Mouse (Mus musculus): ENCODE results near the gene Psmd11. TPM values are rescaled to one million over a fixed set of nuclear protein-coding genes. Genes with fewer than 3 reads are reported as not detected.

Gene Psmd11
- 84.9 TPM for total RNA-seq (2023)

GRCm38 (mm10) chr11:80428381-80429008 lies at the start of gene Psmd11:
TSS of gene Psmd11 (plus strand) at chr11:80428615.

GRCm38 (mm10) chr11:80383019-80383625 lies 45.3 kb upstream of the Psmd11 start, which contains the start of gene Zfp207:
TSS of gene Zfp207 (plus strand) at chr11:80383279.

DNA sequence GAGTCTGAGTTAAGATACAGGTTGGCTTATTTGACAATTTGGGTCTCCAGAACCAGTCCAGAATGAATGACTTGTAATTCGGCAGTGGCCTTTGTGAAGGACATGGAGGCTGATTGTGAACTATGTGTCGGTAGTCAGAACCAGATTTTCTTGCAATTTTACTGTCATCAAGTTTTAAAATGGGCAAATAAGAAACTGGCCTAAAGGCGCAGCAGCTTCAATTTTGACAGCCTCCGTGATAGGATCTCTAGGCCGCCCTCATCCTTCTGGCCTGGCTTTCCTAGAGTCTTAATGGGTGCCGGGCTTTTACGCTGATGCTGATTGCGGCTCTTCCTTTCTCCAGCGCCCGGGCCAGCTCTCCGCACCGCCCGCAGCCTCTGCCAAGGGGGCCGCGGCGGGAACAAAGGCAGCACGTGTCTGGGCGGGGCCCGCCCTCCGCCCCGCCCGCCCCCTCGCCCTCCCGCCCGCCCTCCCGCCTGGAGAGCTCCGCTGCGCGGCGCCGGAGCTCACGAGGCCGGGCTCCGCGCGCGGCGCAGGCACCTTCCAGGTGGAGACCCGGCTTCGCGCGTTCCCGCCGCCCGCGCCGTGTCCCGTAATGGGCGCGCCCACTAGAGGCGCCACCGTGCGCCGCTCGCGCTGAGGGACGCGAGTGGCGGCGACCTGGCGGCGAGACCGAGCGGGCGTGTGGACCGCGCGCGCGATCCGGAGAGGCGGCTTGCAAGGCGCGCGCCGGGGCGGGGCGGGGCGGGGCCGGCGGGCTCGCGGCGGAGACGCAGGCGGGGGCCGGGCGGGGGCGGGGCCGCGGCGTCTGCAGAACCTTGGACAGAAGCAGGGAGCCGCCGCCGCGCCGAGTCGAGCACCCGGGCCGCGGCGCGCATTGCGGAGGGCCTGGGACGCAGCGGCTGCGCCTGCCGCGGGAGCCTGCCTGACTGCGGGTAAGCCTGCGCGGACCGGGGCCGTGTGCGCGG lies 48.1 kb downstream of the Psmd11 start, which contains the start of gene Cdk5r1:
Gene Cdk5r1 (plus strand): TSS at position 802 of the 968 bp plus-strand sequence.

Other genes starting within 250 kb of the Psmd11 start
- gene Rnf135, start 244.8 kb upstream of the Psmd11 start, total RNA-seq (2023), result 3.3 TPM
- 47.3 TPM for gene Rhot1, start 219.6 kb upstream of the Psmd11 start, total RNA-seq (2023)
- gene Rhbdl3, start 127.7 kb upstream of the Psmd11 start, total RNA-seq (2023), result 0.34 TPM
- 14.7 TPM for gene 5730455P16Rik, start 50.6 kb upstream of the Psmd11 start, total RNA-seq (2023)
- gene Zfp207, start 45.3 kb upstream of the Psmd11 start, total RNA-seq (2023), result 164 TPM
- gene Cdk5r1, start 48.4 kb downstream of the Psmd11 start, total RNA-seq (2023), result 2.4 TPM